Mouse (Mus musculus) CH12.LX (cell line): ENCODE measurements around the gene Bach2. TPM values are rescaled to one million over a fixed set of nuclear protein-coding genes. Genes with fewer than 3 reads are reported as not detected.

Experiments used
- DNase-seq: peaks from one replicate; pipeline ENCODE4 v3.0.0-alpha.2; 2013; ENCODE audit errors: extremely low read depth
- H3K27ac ChIP-seq: 2 replicates; pipeline ENCODE4 v1.5.1; 2012; ENCODE audit warnings: low read depth, mild to moderate bottlenecking, control low read depth, moderate library complexity; ENCODE audit not compliant: insufficient read depth
- H3K27me3 ChIP-seq: replicated peaks from 2 replicates; pipeline ENCODE3; 2012; ENCODE audit warnings: inconsistent platforms
- H3K36me3 ChIP-seq, 2 experiments: replicated peaks in 1 of 2; 2 replicates each; pipeline versions ENCODE3 to v1.6.1; 2012; ENCODE audit warnings: inconsistent platforms in 1 of 2, low read length in 1 of 2, mild to moderate bottlenecking in 1 of 2, mixed read lengths in 1 of 2, moderate library complexity in 1 of 2; ENCODE audit not compliant: control insufficient read depth in 1 of 2, insufficient read depth in 1 of 2
- H3K4me1 ChIP-seq, 2 experiments: 2 replicates each; pipeline ENCODE4 v1.6.1; 2012; ENCODE audit warnings: inconsistent platforms in 1 of 2, moderate library complexity in 1 of 2; ENCODE audit not compliant: insufficient read depth in 2 of 2, control insufficient read depth in 1 of 2
- H3K4me2 ChIP-seq: 2 replicates; pipeline ENCODE4 v1.6.1; 2012; ENCODE audit warnings: low read depth, mild to moderate bottlenecking, control low read depth; ENCODE audit not compliant: poor library complexity, insufficient read depth, severe bottlenecking
- H3K4me3 ChIP-seq, 3 experiments: fragments of 150-350 bp in 1 of 3; sonication (generic) in 1 of 3; replicated peaks in 1 of 3; 2 replicates each; pipeline versions ENCODE3 to v1.5.1; 2011 to 2012; ENCODE audit warnings: low read depth in 2 of 3, low read length in 2 of 3, mild to moderate bottlenecking in 2 of 3, moderate library complexity in 2 of 3, control low read depth in 1 of 3, improper control_type of control experiment in 1 of 3, inconsistent platforms in 1 of 3, mixed read lengths in 1 of 3; ENCODE audit not compliant: poor library complexity in 1 of 3
- H3K79me2 ChIP-seq: replicated peaks from 2 replicates; pipeline ENCODE4 v1.6.1; 2012; ENCODE audit warnings: mild to moderate bottlenecking, moderate library complexity; ENCODE audit not compliant: control insufficient read depth, poor library complexity, insufficient read depth, severe bottlenecking; ENCODE audit errors: extremely low read depth
- H3K9ac ChIP-seq: 2 replicates; pipeline ENCODE4 v1.6.1; 2012; ENCODE audit warnings: low read depth, mild to moderate bottlenecking, control low read depth, moderate library complexity; ENCODE audit not compliant: insufficient read depth
- H3K9me3 ChIP-seq: replicated peaks from 2 replicates; pipeline ENCODE3; 2012; ENCODE audit warnings: low read length, inconsistent platforms, mixed read lengths
- CHD1 ChIP-seq: IDR thresholded peaks from 2 replicates; pipeline ENCODE4 v1.6.1; 2012; ENCODE audit warnings: low read depth, low read length, improper control_type of control experiment, inconsistent platforms
- CHD2 ChIP-seq: IDR thresholded peaks from 2 replicates; pipeline ENCODE4 v1.6.1; 2011; ENCODE audit warnings: low read length, improper control_type of control experiment
- CTCF ChIP-seq, 2 experiments: IDR thresholded peaks in 1 of 2; conservative IDR thresholded peaks in 1 of 2; 2 replicates each; pipeline ENCODE4 v1.5.1; 2011 to 2012; ENCODE audit warnings: low read depth in 2 of 2, low read length in 2 of 2, improper control_type of control experiment in 1 of 2, inconsistent platforms in 1 of 2, mild to moderate bottlenecking in 1 of 2, moderate library complexity in 1 of 2
- E2F4 ChIP-seq: IDR thresholded peaks from 2 replicates; pipeline ENCODE4 v1.6.1; 2011; ENCODE audit warnings: low read depth, low read length, improper control_type of control experiment; ENCODE audit not compliant: insufficient replicate concordance
- ELF1 ChIP-seq: IDR thresholded peaks from 2 replicates; pipeline ENCODE4 v1.6.1; 2014; ENCODE audit warnings: low read depth, mild to moderate bottlenecking, inconsistent platforms, low read length, improper control_type of control experiment
- EP300 ChIP-seq: IDR thresholded peaks from 2 replicates; pipeline ENCODE4 v1.6.1; 2011; ENCODE audit warnings: low read length, improper control_type of control experiment
- GABPA ChIP-seq: IDR thresholded peaks from 2 replicates; pipeline ENCODE4 v1.6.1; 2012; ENCODE audit warnings: low read depth, low read length, improper control_type of control experiment, inconsistent platforms; ENCODE audit not compliant: insufficient replicate concordance
- HCFC1 ChIP-seq: IDR thresholded peaks from 2 replicates; pipeline ENCODE4 v1.6.1; 2012; ENCODE audit warnings: low read depth, mild to moderate bottlenecking, inconsistent platforms, low read length, improper control_type of control experiment
- IRF4 ChIP-seq: IDR thresholded peaks from 2 replicates; pipeline ENCODE4 v1.6.1; 2014; ENCODE audit warnings: low read depth, mild to moderate bottlenecking, inconsistent platforms, low read length, improper control_type of control experiment
- JUN ChIP-seq: IDR thresholded peaks from 2 replicates; pipeline ENCODE4 v1.6.1; 2011; ENCODE audit warnings: low read depth, mild to moderate bottlenecking, low read length, improper control_type of control experiment, moderate library complexity; ENCODE audit not compliant: insufficient read depth
- KAT2A ChIP-seq: IDR thresholded peaks from 2 replicates; pipeline ENCODE4 v1.6.1; 2012; ENCODE audit warnings: low read length, improper control_type of control experiment, inconsistent platforms; ENCODE audit not compliant: insufficient replicate concordance
- MAFK ChIP-seq: IDR thresholded peaks from 2 replicates; pipeline ENCODE4 v1.6.1; 2011; ENCODE audit warnings: low read length, improper control_type of control experiment; ENCODE audit not compliant: insufficient replicate concordance
- MAX ChIP-seq: IDR thresholded peaks from 2 replicates; pipeline ENCODE4 v1.6.1; 2011; ENCODE audit warnings: low read length, improper control_type of control experiment
- MYC ChIP-seq: IDR thresholded peaks from 2 replicates; pipeline ENCODE4 v1.6.1; 2011; ENCODE audit warnings: low read depth, mild to moderate bottlenecking, improper control_type of control experiment, low read length
- NELFE ChIP-seq: IDR thresholded peaks from 2 replicates; pipeline ENCODE4 v1.6.1; 2011; ENCODE audit warnings: low read depth, low read length, improper control_type of control experiment
- POLR2A ChIP-seq: IDR thresholded peaks from 2 replicates; pipeline ENCODE4 v1.6.1; 2011; ENCODE audit warnings: low read depth, mild to moderate bottlenecking, improper control_type of control experiment, low read length
- POLR2AphosphoS2 ChIP-seq: IDR thresholded peaks from 2 replicates; pipeline ENCODE4 v1.6.1; 2011; ENCODE audit warnings: low read depth, low read length, improper control_type of control experiment
- RAD21 ChIP-seq: IDR thresholded peaks from 2 replicates; pipeline ENCODE4 v1.6.1; 2011; ENCODE audit warnings: low read depth, mild to moderate bottlenecking, low read length, improper control_type of control experiment, moderate library complexity
- SIN3A ChIP-seq: IDR thresholded peaks from 2 replicates; pipeline ENCODE4 v1.6.1; 2012; ENCODE audit warnings: low read length, improper control_type of control experiment, inconsistent platforms
- SMC3 ChIP-seq: IDR thresholded peaks from 2 replicates; pipeline ENCODE4 v1.6.1; 2011; ENCODE audit warnings: low read depth, low read length, improper control_type of control experiment
- TCF12 ChIP-seq: IDR thresholded peaks from 2 replicates; pipeline ENCODE4 v1.6.1; 2014; ENCODE audit warnings: low read depth, mild to moderate bottlenecking, inconsistent platforms, low read length, improper control_type of control experiment
- UBTF ChIP-seq: IDR thresholded peaks from 2 replicates; pipeline ENCODE4 v1.6.1; 2012; ENCODE audit warnings: low read depth, mild to moderate bottlenecking, inconsistent platforms, low read length, improper control_type of control experiment, moderate library complexity
- USF1 ChIP-seq: IDR thresholded peaks from 2 replicates; pipeline ENCODE4 v1.6.1; 2014; ENCODE audit warnings: low read depth, mild to moderate bottlenecking, inconsistent platforms, low read length, improper control_type of control experiment
- ZNF384 ChIP-seq: IDR thresholded peaks from 2 replicates; pipeline ENCODE4 v1.6.1; 2012; ENCODE audit warnings: low read depth, low read length, improper control_type of control experiment, inconsistent platforms
- dilution Hi-C: fragments of 300-500 bp; cut with MboI; formaldehyde crosslinking; loops from 2 replicates; pipeline ENCODE4 v1.14.3; 2020; ENCODE audit warnings: low sequenced_read_pairs; ENCODE audit not compliant: extremely low pct_unique_long_range_greater_than_20kb, extremely low pct_ligation_motif_present
- in situ Hi-C: fragments of 300-500 bp; cut with MboI; formaldehyde crosslinking; loops from 3 replicates; pipeline ENCODE4 v1.14.3; 2019; ENCODE audit warnings: low sequenced_read_pairs, low pct_ligation_motif_present, low pct_unique_long_range_greater_than_20kb, mixed read lengths
- polyA plus RNA-seq: library from polyadenylated mRNA; unstranded; fragments of >175 nt; gene quantifications from 2 replicates; pipeline ENCODE4 v1.2.1, GENCODE M21; 2012; ENCODE audit warnings: low read depth; ENCODE audit not compliant: insufficient read length
- total RNA-seq, 2 experiments: library from RNA; depleted of rRNA; stranded (reverse); fragments of 300-350 nt in 1 of 2; fragments of >200 nt in 1 of 2; gene quantifications; 2 replicates each; pipeline ENCODE4 v1.2.3; 2012 to 2014

Bach2 gene
- total and polyA plus RNA-seq, 3 experiments: 0.11 TPM; not detected in 2

DNA sequence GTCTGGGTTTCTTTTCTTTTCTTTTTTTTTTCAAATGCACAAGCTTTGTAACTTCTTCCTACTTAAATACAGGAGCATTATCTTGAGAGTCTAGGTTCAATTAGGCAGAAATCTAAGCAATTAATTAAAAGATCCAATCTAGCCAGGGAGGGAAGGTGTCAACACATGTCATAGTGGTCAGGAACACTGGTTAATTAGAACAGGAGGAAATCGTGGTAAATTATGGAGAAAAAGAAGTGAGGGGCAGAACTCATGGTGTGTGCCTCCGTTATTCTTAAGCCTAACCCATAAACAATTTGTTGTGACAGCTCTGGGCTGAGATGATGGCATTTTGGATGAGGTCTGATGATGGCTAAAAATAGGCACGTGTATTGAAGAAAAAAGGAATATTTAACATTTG, 87.0 kb downstream of the Bach2 start:
- in situ Hi-C loops: no loop called here
- dilution Hi-C loops: no loop called here
- DNase-seq: no peak
- TF ChIP-seq MYC (no peak), ELF1 (no peak), E2F4 (no peak), POLR2A (no peak), SMC3 (no peak), GABPA (no peak), MAX (no peak), CHD2 (no peak), EP300 (no peak), UBTF (no peak), CTCF (conservative IDR thresholded peaks at IDR 0.05 in 1 of 2, IDR thresholded peaks at IDR 0.05 in 1 of 2; ENCODE audit: low read depth in 2 of 2, low read length in 2 of 2) (no peak), RAD21 (no peak), SIN3A (no peak), JUN (no peak), NELFE (no peak)
- no peaks in the 10 kb centered on the region for H3K9me3 ChIP-seq
- H3K4me2 ChIP-seq: no peak overlapping the region
- H3K9ac ChIP-seq: no peak overlapping the region
- H3K4me1 ChIP-seq: no peaks in the 10 kb centered on the region
- H3K4me3 ChIP-seq: no peak overlapping the region
- H3K27me3 ChIP-seq: no peaks in the 10 kb centered on the region
- no peaks in the 10 kb centered on the region for H3K79me2 ChIP-seq
- no peak overlapping the region for H3K27ac ChIP-seq
- no peaks in the 10 kb centered on the region for H3K36me3 ChIP-seq

DNA sequence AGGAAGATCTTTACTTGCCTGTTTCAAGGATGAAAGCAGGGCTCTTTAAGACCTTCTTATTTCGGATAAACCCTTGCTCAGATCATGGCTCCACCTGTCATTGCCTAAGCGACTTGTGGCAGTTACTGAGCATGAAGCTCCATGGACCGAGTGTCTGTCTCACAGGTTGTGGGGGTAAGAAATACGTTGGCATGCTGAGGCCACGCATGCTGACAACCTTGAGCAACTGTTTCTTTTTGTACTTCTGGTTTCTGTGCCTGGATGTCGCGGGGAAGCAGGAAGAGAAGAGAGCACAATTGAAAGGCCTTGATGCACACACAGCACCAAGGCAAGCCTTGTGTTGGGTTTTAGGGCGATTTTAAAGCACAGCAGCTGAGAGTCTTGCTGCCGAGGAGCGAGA, 87.7 kb downstream of the Bach2 start:
- Histone ChIP-seq H3K79me2 (no peaks in the 10 kb centered on the region), H3K4me3 (no peak overlapping the region), H3K4me2 (no peak overlapping the region), H3K36me3 (no peaks in the 10 kb centered on the region), H3K9me3 (no peaks in the 10 kb centered on the region), H3K4me1 (no peaks in the 10 kb centered on the region), H3K27ac (no peak overlapping the region), H3K9ac (no peak overlapping the region), H3K27me3 (no peaks in the 10 kb centered on the region)
- dilution Hi-C loops (no loop called here), in situ Hi-C loops (no loop called here)
- no peak for TF ChIP-seq HCFC1
- no peak for DNase-seq

DNA sequence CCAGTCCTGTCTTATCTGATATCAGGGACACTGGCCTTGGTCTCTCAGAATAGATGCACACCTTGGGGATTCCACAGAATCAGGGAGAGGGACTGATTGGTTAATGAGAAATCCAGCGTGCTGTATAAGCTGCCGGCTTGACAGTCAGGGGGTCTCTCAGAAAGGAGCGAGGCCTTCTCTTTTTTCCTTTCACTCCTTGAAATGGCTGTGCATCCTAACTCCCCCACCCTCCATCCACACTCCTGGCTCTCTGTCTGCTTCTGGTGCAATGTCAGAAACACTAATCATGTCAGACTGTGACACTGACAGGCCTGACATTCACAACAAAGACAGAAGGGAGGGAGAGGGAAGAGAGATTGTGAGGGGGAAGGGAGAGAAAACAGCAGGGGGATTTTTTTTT, 88.3 kb downstream of the Bach2 start:
- no peaks in the 10 kb centered on the region for H3K27me3 ChIP-seq
- H3K79me2 ChIP-seq: no peaks in the 10 kb centered on the region
- no peaks in the 10 kb centered on the region for H3K36me3 ChIP-seq
- in situ Hi-C loops (no loop called here), dilution Hi-C loops (no loop called here)
- H3K4me1 ChIP-seq: no peaks in the 10 kb centered on the region
- no peak overlapping the region for H3K4me2 ChIP-seq
- H3K27ac ChIP-seq: no peak overlapping the region
- H3K9me3 ChIP-seq: no peaks in the 10 kb centered on the region
- no peak for DNase-seq
- H3K4me3 ChIP-seq: no peak overlapping the region
- TF ChIP-seq IRF4 (no peak), MAFK (no peak), USF1 (no peak), TCF12 (no peak), ZNF384 (no peak), POLR2AphosphoS2 (no peak), CHD2 (no peak), CHD1 (no peak), RAD21 (no peak), KAT2A (no peak)
- H3K9ac ChIP-seq: no peak overlapping the region
